Mouse (Mus musculus) midbrain, embryonic 12.5 days (tissue): ENCODE measurements at regions not wholly inside any gene's neighbourhood (a gene's known extent, or its start where the extent isn't known, plus 50 kb on each side); places are given as distances from the start of the nearest gene placed in this dataset.

ENCODE experiments used
- ATAC-seq: fragments of 200-750 bp; cut with Nextera tagmentation; 2 replicates; pipeline ENCODE4 v1.8.0; 2017; ENCODE audit warnings: low read depth, moderate TSS enrichment, moderate library complexity; ENCODE audit not compliant: low FRiP score
- H3K27ac ChIP-seq: fragments of 300-500 bp; sonication (generic); replicated peaks from 2 replicates; pipeline ENCODE4 v1.5.1; 2016; ENCODE audit warnings: mild to moderate bottlenecking
- H3K27me3 ChIP-seq: fragments of 300-500 bp; sonication (generic); 2 replicates; pipeline ENCODE4 v1.6.1; 2016; ENCODE audit warnings: mild to moderate bottlenecking
- H3K36me3 ChIP-seq: fragments of 300-500 bp; sonication (generic); 2 replicates; pipeline ENCODE4 v1.6.1; 2016
- H3K4me1 ChIP-seq: fragments of 300-500 bp; sonication (generic); 2 replicates; pipeline ENCODE4 v1.6.1; 2016
- H3K4me2 ChIP-seq: fragments of 300-500 bp; sonication (generic); replicated peaks from 2 replicates; pipeline ENCODE4 v1.6.1; 2016; ENCODE audit warnings: mild to moderate bottlenecking, moderate library complexity
- H3K4me3 ChIP-seq: fragments of 300-500 bp; sonication (generic); 2 replicates; pipeline ENCODE4 v1.5.1; 2016; ENCODE audit warnings: mild to moderate bottlenecking
- H3K9ac ChIP-seq: fragments of 300-500 bp; sonication (generic); replicated peaks from 2 replicates; pipeline ENCODE4 v1.6.1; 2016; ENCODE audit warnings: mild to moderate bottlenecking, moderate library complexity
- H3K9me3 ChIP-seq: fragments of 300-500 bp; sonication (generic); 2 replicates; pipeline ENCODE4 v1.6.1; 2016; ENCODE audit warnings: mild to moderate bottlenecking
- WGBS: fragments of 180-500 bp; shearing (Covaris S2); methylation state at CpG from one replicate; pipeline ENCODE4 v1.1.7; 2016; 5-methylcytosine and 5-hydroxymethylcytosine counted together

DNA sequence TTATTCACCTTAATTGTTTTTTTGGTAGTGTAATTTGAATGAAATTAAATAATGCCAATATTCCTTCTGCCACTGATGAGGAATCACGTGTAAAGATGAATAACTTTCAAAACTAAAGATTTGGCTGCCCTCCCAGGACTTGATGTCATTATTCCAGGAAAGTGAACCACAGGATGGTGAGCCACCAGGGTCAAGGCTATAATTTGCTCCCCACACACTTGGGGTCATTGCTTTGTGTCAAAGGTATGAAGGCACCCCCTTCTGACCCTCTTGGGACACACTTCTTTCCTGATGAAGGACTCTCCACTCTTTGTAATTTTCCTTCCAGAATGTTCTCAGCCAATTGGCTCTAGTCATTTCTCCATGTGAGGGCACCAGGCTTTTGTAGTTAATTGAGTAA, 313.4 kb downstream of the Gm11011 start:
- no peak overlapping the region for H3K4me3 ChIP-seq
- peaks cover 21% of the 10 kb centered on the region for H3K4me1 ChIP-seq
- WGBS: 62% methylated on average over 1 of the region's 1 CpGs
- no peak overlapping the region for H3K4me2 ChIP-seq
- no peak for ATAC-seq
- H3K9me3 ChIP-seq: no peaks in the 10 kb centered on the region
- peaks cover 7% of the 10 kb centered on the region for H3K27me3 ChIP-seq
- H3K9ac ChIP-seq: no peak overlapping the region
- H3K36me3 ChIP-seq: no peaks in the 10 kb centered on the region
- H3K27ac ChIP-seq: no peak overlapping the region

DNA sequence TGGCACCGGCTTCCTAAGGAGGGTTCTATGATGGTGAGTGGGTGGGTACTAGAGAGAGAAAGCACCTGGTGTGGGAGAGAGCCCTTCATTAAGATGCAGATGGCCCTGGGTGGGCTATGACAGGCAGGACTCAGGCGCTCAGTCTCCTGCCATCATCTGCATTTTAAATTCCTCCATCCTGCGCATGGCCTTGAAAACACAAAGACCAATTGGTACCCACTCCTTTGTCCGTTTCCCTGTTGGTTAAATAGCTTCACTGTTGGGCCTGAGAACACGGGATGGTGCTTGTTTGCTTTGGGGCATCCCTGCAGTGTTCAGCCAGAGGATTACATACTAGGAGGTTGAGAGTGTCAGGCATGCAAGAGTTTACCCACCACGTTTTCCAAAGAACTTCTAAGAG, 314.9 kb downstream of the Gm11011 start:
- H3K4me3 ChIP-seq: no peak overlapping the region
- H3K27me3 ChIP-seq: peaks cover 7% of the 10 kb centered on the region
- ATAC-seq: peak; percentile 80
- H3K9me3 ChIP-seq: no peaks in the 10 kb centered on the region
- 0 out of 2 replicates have a peak overlapping the region, but pooled peaks have one; percentile 11 for H3K4me2 ChIP-seq
- H3K9ac ChIP-seq: no peak overlapping the region
- H3K36me3 ChIP-seq: no peaks in the 10 kb centered on the region
- peak overlapping the region; percentile 49 for H3K27ac ChIP-seq
- WGBS: 5% methylated on average over 6 of the region's 6 CpGs
- H3K4me1 ChIP-seq: peaks cover 21% of the 10 kb centered on the region

DNA sequence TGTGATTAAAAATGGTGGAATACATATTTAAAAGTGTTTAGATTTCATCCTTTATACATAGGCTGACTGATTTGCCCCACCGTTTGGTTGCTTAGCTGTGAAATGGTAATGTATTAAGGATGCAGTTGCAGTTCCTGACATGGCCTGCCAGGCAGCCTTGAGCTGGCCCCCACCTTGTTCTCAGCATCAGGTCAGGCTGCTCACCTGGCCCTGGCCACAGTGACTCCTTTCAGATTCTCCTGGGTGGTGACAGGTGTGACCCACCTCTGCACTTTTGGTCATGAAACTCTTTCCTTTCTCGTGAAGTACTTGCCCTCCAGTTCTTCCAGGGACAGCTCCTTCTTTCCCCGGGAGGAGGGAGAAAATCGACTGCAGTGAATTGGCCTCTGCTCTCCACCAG, 315.5 kb downstream of the Gm11011 start:
- WGBS: 30% methylated on average over 4 of the region's 4 CpGs
- peak overlapping the region; percentile 49; the same call in 1 of the 2 replicates for H3K27ac ChIP-seq

DNA sequence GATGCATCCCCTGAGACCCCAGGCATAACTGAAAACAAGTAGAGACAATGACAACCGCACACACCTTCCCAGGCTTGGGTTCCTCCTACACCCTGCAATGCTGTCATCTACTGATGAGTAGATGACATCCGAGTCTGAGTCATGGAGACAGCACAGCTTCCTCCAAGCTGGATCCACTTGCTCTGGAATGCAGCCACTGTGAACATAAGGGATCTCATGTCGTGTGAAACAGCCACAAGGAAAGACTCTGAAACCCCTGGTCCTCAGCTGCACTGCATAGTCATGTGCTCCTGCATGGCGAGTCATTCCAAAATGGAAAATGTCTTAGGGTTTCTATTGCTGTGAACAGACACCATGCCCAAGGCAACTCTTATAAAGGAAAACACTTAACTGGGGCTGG, 305.2 kb upstream of the Zfp64 start:
- Histone ChIP-seq H3K36me3 (no peaks in the 10 kb centered on the region), H3K4me1 (no peaks in the 10 kb centered on the region), H3K4me2 (no peak overlapping the region), H3K27me3 (no peaks in the 10 kb centered on the region), H3K9ac (no peak overlapping the region), H3K27ac (no peak overlapping the region), H3K4me3 (no peak overlapping the region), H3K9me3 (no peaks in the 10 kb centered on the region)
- 83% methylated on average over 4 of the region's 4 CpGs for WGBS
- no peak for ATAC-seq

More for the DNA sequence above, 315.5 kb downstream of the Gm11011 start:
- no peak overlapping the region for H3K4me3 ChIP-seq
- H3K9me3 ChIP-seq: no peaks in the 10 kb centered on the region
- peaks cover 7% of the 10 kb centered on the region for H3K27me3 ChIP-seq
- peaks cover 21% of the 10 kb centered on the region for H3K4me1 ChIP-seq
- H3K36me3 ChIP-seq: no peaks in the 10 kb centered on the region
- H3K9ac ChIP-seq: no peak overlapping the region
- peak; percentile 17; the same call in 1 of the 2 replicates for ATAC-seq
- H3K4me2 ChIP-seq: no peak overlapping the region

DNA sequence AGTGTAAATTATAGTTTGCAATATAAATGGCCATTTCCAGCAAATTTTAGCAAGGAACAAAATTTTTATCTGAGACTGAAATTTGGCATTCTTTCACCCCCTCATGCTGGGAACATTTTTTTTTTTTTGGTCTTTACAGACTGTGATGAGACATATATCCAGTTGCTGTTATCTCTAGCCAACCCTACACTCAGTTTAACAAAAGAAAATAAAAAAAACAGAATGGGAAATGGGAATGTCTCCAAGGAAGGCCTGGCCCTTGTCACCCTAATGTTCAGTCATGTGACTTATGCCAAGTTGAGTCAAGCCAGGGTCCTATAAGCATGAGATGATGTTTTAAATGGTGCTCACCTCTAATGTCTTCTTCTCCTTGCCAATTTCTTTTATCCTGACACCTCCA, 289.2 kb upstream of the Zfp64 start:
- no peak overlapping the region for H3K9ac ChIP-seq
- H3K4me3 ChIP-seq: no peak overlapping the region
- H3K9me3 ChIP-seq: no peaks in the 10 kb centered on the region
- H3K4me2 ChIP-seq: no peak overlapping the region
- H3K27ac ChIP-seq: no peak overlapping the region
- no peak for ATAC-seq
- no peaks in the 10 kb centered on the region for H3K36me3 ChIP-seq
- H3K4me1 ChIP-seq: no peaks in the 10 kb centered on the region
- H3K27me3 ChIP-seq: no peaks in the 10 kb centered on the region

DNA sequence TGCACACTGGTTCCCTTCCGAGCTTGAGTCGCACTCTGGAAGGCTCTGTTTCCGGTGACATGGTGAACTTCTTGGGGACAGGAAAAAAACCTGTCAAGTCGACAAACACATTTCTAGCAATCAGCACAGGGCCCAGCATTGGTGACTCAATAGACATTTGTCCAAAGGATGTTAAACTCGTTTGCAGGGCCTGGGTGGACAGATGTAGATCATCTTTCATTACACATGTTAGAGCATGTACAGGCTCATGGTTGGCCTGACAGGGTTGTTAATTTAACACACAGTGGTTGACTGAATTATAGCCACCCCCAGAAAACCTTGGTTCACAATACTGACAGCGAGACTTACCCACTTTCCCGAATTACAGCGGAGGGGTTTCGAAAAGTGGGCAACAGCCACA, 288.6 kb upstream of the Zfp64 start:
- ATAC-seq: no peak
- Histone ChIP-seq H3K36me3 (no peaks in the 10 kb centered on the region), H3K9me3 (no peaks in the 10 kb centered on the region), H3K27ac (no peak overlapping the region), H3K9ac (no peak overlapping the region), H3K4me2 (no peak overlapping the region), H3K4me3 (no peak overlapping the region), H3K27me3 (no peaks in the 10 kb centered on the region), H3K4me1 (no peaks in the 10 kb centered on the region)
- 94% methylated on average over 9 of the region's 9 CpGs for WGBS

DNA sequence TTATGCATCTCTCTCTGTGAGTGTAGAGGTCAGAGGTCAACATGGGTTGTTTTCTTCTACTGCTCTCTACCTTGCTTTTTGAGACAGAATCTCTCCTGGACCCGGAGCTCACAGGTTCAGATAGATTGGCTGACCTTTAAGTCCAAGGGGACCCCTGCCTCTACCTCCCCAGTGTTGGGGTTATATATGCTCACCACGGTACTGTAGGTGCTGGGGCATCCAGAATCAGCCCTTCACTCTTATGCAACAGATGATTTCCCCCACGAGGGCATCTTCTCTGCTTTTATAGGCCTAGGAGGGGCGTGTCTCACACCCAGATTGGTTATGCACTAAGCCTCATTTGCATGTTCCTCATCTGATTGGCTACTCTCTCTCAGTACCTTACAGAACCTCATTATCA, 282.5 kb upstream of the Zfp64 start:
- no peak for ATAC-seq
- Histone ChIP-seq H3K27me3 (no peaks in the 10 kb centered on the region), H3K4me3 (no peak overlapping the region), H3K27ac (no peak overlapping the region), H3K36me3 (no peaks in the 10 kb centered on the region), H3K4me2 (no peak overlapping the region), H3K9ac (no peak overlapping the region), H3K4me1 (no peaks in the 10 kb centered on the region), H3K9me3 (no peaks in the 10 kb centered on the region)
- WGBS: 90% methylated on average over 4 of the region's 4 CpGs

DNA sequence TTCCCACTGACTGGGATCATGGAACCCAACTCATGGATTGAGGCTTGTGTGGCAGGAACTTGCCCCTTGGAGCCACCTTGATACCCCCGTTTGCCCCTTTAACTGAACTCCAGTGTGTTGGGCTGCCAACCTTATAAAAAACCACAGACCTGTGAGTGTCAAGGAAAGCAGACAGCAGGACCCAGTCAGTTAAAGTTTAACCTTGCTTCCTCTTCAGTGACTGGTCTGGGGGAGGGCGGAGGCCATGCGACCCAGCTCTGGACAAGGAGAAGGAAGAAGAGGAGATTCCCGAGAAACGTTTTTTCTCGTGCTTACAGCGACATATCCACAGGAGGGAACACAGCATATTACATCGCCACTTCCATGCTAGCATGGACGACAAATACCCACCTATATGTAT, 281.9 kb upstream of the Zfp64 start:
- Histone ChIP-seq H3K4me2 (no peak overlapping the region), H3K9me3 (no peaks in the 10 kb centered on the region), H3K9ac (no peak overlapping the region), H3K27me3 (no peaks in the 10 kb centered on the region), H3K27ac (no peak overlapping the region), H3K36me3 (no peaks in the 10 kb centered on the region), H3K4me3 (no peak overlapping the region), H3K4me1 (no peaks in the 10 kb centered on the region)
- 94% methylated on average over 9 of the region's 9 CpGs for WGBS
- no peak for ATAC-seq

DNA sequence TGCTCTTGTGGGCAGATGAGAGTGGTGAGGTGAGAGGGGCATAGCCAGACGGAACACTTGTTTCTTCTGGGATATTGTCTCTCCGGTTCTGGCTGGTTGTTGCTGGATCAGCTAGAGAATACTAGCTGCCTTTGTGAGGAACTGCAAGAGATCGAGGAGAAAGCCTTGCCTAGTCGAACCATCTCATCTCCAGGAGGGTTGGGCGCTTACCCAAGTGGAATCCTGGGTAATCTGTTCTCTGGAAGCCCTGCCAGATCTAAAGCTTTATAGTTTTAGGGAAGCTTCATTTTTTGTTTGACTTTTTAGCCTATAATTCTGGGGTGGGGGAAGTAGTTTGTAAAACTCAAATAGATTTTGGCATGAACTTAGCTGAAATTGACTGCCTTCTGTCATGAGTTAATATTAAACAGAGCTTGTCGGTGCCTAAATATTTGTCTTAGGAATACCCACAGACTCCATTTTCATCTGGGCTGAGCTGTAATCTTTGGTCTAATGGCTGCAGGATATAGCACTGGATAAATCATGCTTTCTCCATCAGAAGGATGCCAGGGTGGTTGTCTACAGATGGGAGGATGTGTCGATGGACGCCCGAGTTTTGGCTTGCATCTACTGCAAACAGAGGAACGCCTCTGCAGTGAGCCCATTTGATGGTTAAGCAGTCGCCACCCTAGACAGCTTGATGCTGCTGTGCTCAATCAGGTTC, 279.1 kb upstream of the Zfp64 start:
- Histone ChIP-seq H3K27me3 (no peaks in the 10 kb centered on the region), H3K36me3 (no peaks in the 10 kb centered on the region), H3K4me1 (no peaks in the 10 kb centered on the region), H3K9ac (no peak overlapping the region), H3K9me3 (no peaks in the 10 kb centered on the region), H3K4me3 (no peak overlapping the region), H3K27ac (no peak overlapping the region), H3K4me2 (no peak overlapping the region)
- no peak for ATAC-seq
- WGBS: 86% methylated on average over 11 of the region's 11 CpGs

DNA sequence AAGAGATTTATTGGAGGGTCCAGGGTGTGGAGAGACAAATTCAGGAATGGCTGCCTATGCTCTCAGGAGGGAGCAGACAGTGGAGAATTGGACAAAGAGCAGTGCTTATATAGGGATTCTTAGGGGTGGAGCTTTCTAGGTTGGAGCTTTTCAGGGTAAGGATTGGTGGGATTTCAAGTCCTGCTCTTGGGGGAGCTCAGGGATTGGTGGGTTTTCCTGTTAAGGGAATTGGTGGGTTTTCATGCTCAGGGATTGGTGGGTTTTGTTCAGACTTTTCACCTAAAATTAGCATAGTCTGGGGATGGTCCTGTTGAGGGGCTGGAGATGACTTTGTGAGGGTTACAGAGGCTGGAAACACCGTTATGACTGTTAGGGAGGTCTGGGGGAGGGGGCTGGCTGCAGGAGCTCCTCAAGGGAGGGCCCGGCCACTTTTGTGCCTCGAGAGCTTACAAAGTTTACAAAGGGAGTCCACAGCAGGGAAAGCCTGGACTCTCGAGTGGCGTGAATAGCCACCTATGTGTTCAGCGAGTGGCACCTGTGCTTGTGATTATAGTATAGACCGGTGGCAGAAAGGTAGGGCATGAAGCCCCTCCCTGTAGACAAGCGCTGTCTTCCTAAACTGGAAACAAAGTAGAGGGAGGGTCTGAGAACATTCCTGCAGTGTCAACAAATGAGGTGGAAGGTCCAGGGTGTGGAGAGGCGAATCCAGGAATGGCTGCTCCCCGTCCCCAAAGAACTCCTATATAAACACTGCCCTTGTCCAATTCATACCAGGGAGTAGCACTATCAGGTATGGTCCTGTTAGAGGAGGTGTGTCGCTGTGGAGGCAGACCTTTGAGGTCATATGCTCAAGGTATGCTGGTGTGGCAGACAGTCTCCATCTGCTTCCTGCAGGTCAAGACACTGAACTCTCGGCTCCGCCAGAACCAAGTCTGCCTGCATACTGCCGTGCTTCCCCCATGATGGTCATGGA, 278.1 kb upstream of the Zfp64 start:
- Histone ChIP-seq H3K36me3 (no peaks in the 10 kb centered on the region), H3K27ac (no peak overlapping the region), H3K4me1 (no peaks in the 10 kb centered on the region), H3K9me3 (peaks cover 4% of the 10 kb centered on the region; the same call in 1 of the 2 replicates), H3K4me3 (no peak overlapping the region), H3K27me3 (no peaks in the 10 kb centered on the region), H3K4me2 (no peak overlapping the region), H3K9ac (no peak overlapping the region)
- no peak for ATAC-seq
- 81% methylated on average over 14 of the region's 14 CpGs for WGBS

DNA sequence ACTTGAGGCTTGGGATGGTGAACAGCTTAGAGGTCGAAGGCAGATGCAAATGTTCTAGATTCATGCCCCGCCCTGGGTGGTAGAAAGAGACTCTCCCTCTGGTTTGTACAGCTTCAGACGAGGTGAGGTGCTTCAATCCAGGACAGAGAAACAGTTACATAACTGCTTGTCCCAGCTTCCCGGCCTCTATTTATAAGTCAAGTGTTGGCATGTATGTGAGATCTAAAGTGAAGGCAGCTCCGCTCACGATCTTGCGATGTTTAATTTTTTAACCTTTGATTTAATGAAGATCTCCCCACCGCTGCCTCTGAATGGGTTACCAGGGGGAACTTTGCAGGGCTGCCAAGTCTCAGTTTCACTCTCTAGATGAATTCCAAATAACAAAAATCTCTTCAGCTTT, 266.9 kb upstream of the Zfp64 start:
- H3K9ac ChIP-seq: no peak overlapping the region
- no peak overlapping the region for H3K4me2 ChIP-seq
- no peaks in the 10 kb centered on the region for H3K27me3 ChIP-seq
- H3K4me1 ChIP-seq: no peaks in the 10 kb centered on the region
- no peak overlapping the region for H3K27ac ChIP-seq
- H3K36me3 ChIP-seq: no peaks in the 10 kb centered on the region
- no peak for ATAC-seq
- WGBS: 95% methylated on average over 8 of the region's 8 CpGs
- H3K9me3 ChIP-seq: no peaks in the 10 kb centered on the region
- no peak overlapping the region for H3K4me3 ChIP-seq

DNA sequence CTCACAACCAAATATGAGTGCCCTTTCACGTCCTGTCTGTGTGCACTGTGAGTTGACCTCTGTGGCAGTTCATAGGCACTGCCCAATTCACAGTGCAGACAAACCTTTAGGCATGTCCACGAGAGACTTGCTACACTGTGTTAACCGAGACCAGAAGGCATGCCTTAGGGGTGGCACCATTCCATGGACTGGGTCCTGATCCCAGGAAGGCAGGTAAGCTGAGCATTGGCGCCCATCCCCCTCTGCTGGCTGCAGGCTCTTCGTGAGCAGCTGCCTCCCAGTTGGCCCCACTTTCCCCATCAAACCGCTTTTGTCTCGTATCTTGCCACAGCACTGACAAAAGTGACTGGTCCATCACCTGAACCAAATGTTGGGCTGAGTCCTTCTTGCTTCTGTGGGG, 265.8 kb upstream of the Zfp64 start:
- Histone ChIP-seq H3K4me2 (no peak overlapping the region), H3K4me1 (no peaks in the 10 kb centered on the region), H3K9me3 (no peaks in the 10 kb centered on the region), H3K36me3 (no peaks in the 10 kb centered on the region), H3K4me3 (no peak overlapping the region), H3K27me3 (no peaks in the 10 kb centered on the region), H3K9ac (no peak overlapping the region), H3K27ac (no peak overlapping the region)
- 77% methylated on average over 7 of the region's 7 CpGs for WGBS
- no peak for ATAC-seq
